Mouse (Mus musculus) left cerebral cortex, postnatal 10 days (tissue): ENCODE measurements at regions not wholly inside any gene's neighbourhood (a gene's known extent, or its start where the extent isn't known, plus 50 kb on each side); places are given as distances from the start of the nearest gene placed in this dataset.
A peak's percentile ranks its signal among the peaks of the same experiment; 100 is the strongest.

Experiments used
- DNase-seq, 2 experiments: peaks; one replicate each; pipeline ENCODE4 v3.0.0; 2021 to 2022; ENCODE audit warnings: low spot score in 2 of 2, mixed read lengths in 1 of 2; ENCODE audit errors: extremely low spot score in 1 of 2
- intact Hi-C: fragments of 180-260 bp; cut with DNase I; formaldehyde crosslinking; loops from one replicate; pipeline ENCODE4 v1.15.1; 2025

DNA sequence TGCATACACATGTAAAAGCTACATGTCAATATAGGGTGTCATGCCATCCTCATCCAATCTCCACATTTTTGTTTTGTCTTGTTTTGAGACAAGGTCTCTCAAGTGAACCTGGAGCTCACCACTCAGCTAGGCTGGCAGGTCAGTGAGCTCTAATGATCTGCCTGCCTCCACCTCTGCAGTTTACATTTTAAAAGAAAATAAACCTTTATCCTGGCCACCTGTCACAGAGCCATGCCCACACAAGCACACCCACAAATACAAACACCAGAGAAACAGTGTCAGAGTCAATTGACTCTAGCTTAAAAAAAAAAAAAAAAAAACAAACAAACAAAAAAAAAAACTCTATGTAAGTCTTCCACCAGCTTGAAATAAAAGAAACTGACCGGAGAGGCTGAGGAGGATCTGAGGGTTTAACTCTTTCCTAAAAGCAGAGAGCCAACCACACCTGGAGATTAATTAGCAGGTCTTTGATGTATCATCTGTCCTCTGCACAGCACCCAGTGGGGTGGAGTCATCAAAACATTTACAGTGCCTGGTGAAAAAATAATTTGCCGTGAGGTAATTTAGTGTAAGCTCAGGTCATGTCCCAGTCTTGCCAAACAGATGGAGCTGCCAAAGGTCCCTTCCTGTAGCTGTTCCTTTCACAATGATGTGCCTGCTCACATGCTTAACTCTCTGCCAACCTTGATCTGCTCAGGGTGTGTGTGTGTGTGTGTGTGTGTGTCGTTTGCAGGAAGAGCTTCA is 262.2 kb downstream of the Gm11361 start:
- intact Hi-C loops: no loop called here
- DNase-seq: peak in 1 of 2 experiments; percentile 24

DNA sequence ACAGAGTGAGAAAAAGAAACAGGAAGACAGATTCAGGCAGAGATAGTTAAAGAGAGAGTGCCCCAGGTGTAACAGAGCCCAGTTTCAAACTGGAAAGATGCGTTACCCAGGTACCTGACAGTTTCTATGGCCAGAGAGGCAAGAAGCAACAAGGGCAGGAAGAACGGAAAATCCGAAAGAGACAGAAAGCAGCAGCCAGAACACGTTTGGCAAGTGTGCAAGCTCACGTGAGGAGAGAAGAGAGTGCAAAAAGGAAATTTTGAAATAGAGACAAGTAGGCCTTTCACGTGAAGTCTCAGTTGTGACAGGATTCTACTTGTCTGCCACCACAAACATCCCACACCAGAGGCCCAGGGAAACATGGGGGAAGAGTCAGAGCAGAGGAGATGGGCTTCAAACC is 259.8 kb downstream of the Gm11361 start:
- intact Hi-C loops: no loop called here
- no peak for DNase-seq

DNA sequence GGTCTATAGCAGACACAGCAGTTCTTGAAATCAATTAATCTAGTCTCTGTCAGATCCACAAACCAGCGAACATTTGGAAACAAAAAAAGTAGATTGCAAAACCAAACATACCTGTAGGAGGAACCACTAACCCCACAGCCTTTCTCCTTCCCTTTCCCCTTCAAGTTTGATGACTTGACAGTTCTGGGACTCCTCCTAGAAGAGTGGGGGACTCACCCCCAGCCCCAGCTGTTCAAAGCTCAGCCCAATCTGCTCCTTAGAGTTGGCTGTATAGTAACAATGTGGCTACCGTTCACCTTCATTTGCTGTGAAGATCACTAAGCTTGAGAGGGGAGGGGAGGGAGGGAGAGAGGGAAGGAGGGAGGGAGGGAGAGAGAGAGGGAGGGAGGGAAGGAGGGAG is 259.3 kb downstream of the Gm11361 start:
- no peak for DNase-seq
- intact Hi-C loops: no loop called here

DNA sequence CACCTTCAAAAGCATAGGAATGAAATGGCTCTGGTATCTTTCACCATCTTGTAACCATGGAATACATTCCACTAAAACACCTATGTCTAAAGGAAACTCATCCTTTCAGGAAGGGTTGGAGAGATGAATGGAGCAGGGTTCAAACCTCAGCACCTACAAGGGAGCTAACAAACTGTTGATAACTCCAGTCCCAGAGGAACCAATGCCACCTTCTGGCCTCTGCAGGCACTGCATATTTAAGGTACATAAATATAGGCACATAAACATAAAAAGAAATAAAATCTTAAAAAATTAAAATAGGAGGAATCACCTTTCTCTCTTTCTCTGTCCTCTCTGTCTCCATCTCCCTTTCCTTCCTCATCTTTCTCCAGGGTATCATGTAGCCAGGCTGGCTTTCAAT is 256.9 kb downstream of the Gm11361 start:
- intact Hi-C loops: no loop called here
- no peak for DNase-seq

DNA sequence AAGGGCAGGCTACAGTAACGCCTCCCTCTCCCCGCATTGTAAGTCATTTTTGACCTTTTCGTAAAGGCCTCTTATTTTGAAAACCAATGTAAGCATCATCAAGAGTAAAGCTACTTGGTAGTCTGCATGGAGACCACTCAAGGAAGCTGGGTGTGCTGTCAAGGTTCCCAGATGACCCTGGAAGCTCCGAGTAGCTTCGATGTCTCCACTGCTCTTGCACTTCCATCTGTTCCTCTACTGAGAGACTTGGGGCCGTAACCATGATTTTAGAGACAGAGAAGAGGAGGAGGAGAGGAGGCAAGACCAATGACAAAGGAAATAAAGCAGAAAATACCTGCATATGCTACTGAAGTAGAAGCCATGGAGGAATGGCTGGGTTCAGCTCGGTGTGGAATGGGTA is 256.0 kb downstream of the Gm11361 start:
- intact Hi-C loops: no loop called here
- DNase-seq: no peak

DNA sequence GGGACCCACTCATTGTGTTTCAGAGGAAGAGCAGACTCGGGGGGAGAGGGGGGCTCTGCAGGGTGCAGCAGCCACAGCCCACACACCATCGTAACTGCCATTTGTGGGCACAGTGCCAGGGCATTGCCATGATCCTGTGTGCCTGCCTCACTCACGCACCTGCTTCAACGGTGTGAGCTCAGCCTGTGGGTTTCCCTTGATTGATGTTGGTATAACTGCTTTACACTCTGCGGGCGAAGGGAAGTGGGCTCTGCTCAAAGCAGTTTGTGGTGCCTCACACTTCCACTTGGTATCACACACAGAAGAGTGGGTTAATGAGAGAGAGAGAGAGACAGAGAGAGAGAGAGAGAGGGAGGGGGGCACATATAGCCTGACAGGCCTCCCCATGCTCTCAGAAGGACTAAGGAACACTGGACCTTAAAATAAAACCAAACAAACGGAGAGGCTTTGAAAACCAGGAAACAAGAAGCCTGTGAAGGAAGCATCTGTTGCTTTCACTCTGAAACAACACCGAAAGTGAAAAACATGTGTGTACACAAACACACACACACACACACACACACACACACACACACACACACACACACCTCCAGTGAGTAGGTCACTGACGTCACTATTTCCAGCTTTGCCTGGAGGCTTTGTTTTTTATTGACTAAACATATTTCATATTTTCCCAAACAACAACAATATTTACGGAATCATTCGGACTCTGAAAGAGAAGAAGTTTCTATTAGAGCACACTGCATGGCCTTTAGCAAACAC is 255.4 kb downstream of the Gm11361 start:
- intact Hi-C loops: no loop called here
- peak in 1 of 2 experiments; percentile 64 for DNase-seq

DNA sequence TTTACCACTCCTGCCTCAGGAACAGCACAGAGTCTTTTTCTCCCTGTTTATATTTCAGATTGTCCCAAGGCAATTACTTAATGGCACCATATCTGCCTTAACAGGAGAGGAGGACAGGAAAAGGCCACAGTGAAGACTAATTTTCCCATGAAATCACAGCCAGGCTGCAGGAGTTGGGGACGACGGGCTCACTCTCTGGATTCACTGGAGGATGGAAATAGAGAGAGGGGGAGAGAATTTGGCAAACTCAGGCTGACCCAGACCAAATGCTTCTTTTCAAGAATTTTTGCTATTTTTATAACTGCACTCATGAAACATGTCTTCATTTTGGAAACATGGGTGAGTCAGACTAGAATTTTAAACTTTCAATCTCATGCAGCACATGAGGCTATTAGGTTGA is 250.9 kb downstream of the Gm11361 start:
- no peak for DNase-seq
- intact Hi-C loops: no loop called here

DNA sequence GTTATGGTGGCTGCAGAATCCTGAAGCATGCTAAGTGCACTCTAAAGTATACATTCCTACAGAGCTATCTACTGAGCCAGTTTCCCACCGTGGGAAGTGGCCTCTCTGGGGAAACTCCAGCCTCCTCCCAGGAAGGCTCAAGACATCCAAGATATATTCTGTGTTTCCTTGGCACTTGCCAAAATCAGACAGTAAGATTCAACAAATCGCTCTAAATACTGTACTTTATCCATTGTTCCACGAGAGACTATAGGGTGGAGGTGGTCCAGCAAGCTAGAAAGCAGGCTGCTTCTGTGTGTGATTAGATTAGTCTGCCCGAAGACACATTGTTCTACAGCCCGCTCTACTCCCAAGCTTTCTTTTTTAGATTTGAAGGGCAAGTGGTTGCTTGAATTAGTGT is 250.5 kb downstream of the Gm11361 start:
- intact Hi-C loops: no loop called here

DNA sequence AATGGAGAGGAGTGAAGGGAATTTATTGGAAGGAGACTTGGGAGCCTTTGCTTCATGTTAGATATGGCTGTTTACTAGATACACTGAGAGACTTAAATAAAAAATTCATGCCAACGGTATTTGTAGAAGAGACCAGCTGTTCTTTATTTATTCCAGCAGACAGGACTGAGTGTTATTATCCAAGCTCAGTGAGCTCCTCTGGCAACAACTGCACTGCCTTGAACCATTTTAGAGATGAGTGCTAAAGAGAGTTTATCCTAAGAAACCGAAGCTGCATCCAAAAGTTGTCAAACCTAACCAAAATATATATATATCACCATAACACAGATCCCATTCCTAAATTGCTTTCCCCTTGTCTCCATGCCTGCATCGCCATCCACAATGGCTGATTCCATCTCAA is 247.0 kb downstream of the Gm11361 start:
- intact Hi-C loops: no loop called here

More for the DNA sequence above, 250.5 kb downstream of the Gm11361 start:
- DNase-seq: no peak

DNA sequence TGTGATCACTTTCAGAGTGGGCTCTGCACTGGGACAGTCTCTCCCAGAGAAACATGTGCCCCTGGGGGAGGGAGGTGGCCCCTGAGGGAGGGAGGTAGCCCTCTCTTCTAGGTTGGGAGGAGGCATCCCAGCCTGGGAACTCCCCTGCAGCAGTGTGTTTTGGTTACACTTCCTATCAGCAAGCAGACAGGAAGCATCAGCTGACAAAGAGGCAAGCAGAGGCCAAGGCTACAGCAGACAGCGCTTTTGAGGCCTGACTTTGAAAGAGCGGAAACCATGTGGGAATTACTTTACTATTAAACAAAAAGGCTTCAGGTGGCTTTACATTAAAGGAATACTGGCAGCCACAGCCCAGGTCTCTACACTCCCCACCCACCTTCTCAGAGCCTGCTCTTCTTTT is 244.8 kb downstream of the Gm11361 start:
- DNase-seq: peak in 1 of 2 experiments; percentile 67
- intact Hi-C loops: no loop called here

More for the DNA sequence above, 247.0 kb downstream of the Gm11361 start:
- no peak for DNase-seq

DNA sequence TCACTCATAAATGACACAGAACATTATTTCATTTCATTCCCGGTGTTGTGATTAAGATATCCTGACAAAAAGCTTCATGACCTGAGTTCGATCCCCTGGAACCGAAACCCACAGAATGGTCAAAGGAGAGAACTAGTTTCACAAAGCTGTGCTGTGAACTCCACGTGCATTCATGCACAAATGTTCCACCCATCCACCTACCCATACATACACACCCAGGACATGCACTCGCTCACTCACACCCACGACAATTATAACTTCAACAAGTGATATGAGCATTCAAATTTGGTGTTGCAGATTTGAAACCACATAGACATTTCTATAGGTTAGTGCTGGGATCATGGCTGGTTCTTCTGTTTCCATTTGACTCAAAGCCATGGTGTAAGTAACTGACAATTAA is 243.4 kb downstream of the Gm11361 start:
- DNase-seq: no peak
- intact Hi-C loops: no loop called here

DNA sequence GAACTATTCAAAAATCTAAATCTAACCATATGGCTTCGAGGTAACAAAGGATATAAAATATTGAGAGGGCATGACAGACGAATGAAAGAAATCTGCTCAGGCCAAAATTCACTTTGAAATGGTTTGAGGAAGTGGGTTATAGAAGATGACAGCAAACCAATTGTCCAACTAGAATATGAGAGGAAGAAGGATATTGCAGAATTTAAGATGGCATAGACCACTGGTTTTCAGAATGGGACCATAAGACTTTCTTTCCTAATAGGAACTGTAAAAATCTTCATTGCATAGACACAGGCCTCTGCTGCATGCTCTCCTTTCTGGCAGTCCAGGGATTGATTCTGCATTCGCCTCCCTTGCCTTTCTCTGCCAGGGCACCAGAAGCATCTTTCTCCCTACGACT is 240.2 kb downstream of the Gm11361 start:
- no peak for DNase-seq
- intact Hi-C loops: no loop called here

DNA sequence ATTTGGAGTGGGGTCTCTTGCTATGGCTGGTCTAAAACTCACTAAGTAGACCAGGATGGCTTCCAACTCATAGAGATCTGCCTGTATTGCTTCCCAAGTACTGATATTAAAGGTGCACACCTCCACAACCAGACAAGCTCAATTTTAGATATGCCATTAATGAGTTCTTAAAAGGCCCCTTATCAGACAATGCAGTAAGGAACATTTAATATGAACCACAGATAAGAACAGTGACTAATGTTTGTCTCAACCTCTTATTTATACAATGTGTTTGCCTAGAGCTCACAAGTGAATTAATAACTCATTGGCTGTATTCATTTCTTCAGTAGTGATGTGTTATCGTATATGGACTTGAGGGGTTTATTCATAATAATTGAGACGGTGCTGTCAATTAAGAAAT is 234.7 kb downstream of the Gm11361 start:
- intact Hi-C loops: no loop called here

DNA sequence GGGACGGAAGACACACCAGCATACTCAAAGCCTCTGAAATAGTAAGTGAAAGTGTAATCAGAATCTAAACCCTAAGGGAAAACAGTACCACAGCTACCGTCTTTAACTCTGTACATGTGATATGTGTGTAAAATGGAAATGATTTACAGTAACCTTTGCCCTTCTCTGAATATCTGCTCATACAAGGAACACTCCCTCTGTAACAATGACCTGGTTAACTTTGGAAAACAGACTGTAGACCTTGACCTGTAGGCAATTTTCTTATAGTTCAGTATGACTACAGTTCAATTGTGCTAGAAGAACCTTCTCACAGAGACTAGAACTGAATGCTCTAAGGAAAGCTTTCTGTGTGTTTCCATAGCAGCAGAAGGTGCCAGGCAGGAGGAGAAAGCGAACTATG is 226.4 kb downstream of the Gm11361 start:
- intact Hi-C loops: no loop called here
- DNase-seq: no peak

More for the DNA sequence above, 234.7 kb downstream of the Gm11361 start:
- DNase-seq: no peak

DNA sequence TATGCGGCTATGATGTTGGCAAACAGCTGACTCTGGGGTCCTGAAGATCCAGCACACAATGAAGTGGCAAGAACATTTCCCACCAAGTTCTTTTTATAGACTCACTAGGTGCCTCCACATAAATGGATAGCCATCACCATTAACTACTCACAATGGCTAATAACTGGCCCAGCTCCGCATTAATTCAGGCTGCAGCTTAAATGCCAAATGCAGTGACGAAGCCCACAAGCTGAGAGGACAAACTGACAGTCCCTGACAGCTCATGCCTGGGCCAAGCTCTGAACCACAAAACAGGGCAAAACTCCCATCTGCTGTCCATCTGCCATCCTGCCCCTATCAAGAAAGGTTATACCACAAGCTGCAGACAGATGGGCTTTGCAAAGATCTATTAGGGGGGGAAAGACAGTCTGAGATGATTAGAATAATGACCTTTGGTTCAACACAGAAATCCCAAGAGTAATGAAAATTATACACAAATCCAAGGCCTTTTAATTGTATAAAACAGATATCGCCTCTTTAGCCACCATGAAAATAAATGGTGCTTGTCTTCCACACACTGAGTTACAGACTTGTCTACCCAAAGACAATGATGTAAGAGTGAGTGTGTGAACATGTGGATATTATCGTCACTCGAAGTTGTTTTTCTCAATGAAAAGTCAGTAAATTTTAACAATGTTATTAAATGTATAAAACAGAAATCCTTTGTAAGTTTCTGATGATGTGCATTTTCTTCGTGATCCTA is 224.1 kb downstream of the Gm11361 start:
- DNase-seq: no peak
- intact Hi-C loops: no loop called here

DNA sequence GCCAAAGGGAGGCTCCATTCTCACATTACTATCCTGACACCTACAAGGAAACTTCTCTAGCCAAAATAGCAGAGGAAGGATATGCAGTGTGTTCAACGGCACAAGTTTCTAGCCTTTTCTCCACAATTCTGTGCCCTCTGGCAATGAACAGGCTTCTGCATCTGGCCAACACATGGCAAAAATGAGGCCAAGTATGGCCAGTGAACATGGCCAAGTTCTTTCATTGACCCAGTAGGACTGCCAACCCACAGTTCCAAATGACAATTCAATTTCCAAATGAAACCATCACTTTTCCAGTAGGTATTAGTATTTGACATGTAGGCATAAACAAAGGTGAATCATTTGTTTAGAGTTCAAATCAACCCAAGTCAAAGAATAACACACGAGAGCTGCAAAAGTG is 208.8 kb downstream of the Gm11361 start:
- DNase-seq: no peak
- intact Hi-C loops: no loop called here

DNA sequence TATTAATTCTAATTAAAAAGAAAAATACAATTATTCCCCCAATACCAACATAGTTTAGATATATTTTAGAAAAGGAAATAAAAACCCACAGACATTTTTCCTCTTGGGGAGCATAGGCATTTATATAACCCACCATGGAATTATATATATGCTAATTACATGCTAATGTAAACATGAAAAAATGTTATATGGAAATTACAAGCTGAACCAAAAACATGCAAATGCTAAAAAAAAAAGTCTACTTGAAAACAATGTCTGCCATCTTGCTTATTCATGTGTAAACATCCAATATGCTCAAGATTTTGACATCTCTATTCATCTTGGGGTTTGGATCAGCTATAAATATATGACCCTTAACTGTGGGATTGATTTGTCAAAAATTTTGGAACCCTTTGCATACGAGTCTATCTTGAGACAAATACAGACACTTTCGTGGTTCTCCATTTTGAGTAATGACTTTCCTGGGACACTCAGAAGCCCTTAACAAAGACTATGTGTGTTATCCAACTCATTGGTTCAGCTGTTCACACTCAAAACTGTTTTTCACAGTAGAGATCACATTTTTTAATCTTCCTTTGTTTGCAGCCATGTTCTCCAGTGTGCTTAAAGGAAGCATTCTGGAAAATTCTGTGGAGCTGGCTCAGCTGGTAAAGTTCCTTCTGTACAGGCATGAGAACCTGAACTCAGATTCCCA is 208.0 kb downstream of the Gm11361 start:
- intact Hi-C loops: no loop called here
- DNase-seq: no peak

DNA sequence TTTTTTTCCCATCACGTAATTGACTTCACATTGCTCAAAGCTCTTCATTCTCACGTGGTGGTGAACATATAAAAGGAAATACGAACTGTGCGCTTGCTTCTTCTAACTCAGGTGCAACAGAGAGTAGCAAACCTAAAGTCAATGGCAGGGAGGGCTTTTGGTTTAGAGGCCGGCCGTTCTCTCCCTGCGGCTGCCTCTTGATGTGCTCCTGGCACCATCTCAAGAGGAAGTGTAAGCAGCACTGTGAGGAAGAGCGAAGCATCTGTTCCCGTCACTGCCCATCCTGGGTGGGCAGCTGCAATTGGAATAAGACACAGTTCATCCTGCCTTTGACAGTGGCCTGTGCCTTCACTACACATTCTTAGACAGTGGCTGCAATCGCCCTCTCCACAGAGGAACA is 204.0 kb downstream of the Gm11361 start:
- no peak for DNase-seq
- intact Hi-C loops: no loop called here

DNA sequence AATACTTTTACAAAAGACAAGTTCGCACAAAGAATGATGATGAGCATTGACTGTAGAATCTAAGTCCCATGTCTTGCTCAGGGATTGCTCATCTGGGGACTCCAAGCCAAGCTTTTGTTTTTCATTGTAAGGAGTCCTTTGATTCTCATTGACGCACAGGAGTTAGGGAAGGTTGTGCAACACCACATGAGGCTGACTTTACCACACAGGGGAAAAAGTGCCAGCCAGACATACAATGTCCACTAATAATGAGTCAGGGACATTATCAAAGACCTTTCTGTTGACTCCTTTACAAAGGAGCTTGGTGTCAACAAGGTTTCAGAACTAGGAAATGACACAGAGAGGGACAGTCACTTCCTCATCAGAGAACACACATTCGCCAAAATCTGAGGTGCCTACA is 200.1 kb downstream of the Gm11361 start:
- intact Hi-C loops: no loop called here
- no peak for DNase-seq
